Mouse (Mus musculus) megakaryocyte, adult 5-6 weeks (primary cell): ENCODE measurements around the gene 1500009C09Rik. TPM values are rescaled to one million over a fixed set of nuclear protein-coding genes. Genes with fewer than 3 reads are reported as not detected.
"Not testable (repeated sequence)": the region's sequence is repeated elsewhere in the genome, so short reads cannot be mapped to it uniquely, and the experiment has no call there.

ENCODE experiments used
- ATAC-seq: 2 replicates; pipeline ENCODE4 v1.8.0; 2016; ENCODE audit warnings: mild to moderate bottlenecking, inconsistent platforms; ENCODE audit not compliant: poor library complexity, severe bottlenecking
- total RNA-seq, 2 experiments: library from RNA; stranded (forward) in 1 of 2; stranded (reverse) in 1 of 2; fragments of 153-499, 151-499 nt in 1 of 2; fragments of 221-1000, 200-1000 nt in 1 of 2; gene quantifications; 2 replicates each; pipeline versions ENCODE4 v1.2.3 to v1.2.4; 2015 to 2017

Gene 1500009C09Rik
- total RNA-seq, 2 experiments from 2014 or later = not detected

- ATAC-seq = peak; percentile 81
Measured at GRCm38 (mm10) chr15:82218778-82219666, 33.2 kb upstream of the 1500009C09Rik start.

- no peak for ATAC-seq
Measured at GRCm38 (mm10) chr15:82220003-82220675, 32.1 kb upstream of the 1500009C09Rik start.

DNA sequence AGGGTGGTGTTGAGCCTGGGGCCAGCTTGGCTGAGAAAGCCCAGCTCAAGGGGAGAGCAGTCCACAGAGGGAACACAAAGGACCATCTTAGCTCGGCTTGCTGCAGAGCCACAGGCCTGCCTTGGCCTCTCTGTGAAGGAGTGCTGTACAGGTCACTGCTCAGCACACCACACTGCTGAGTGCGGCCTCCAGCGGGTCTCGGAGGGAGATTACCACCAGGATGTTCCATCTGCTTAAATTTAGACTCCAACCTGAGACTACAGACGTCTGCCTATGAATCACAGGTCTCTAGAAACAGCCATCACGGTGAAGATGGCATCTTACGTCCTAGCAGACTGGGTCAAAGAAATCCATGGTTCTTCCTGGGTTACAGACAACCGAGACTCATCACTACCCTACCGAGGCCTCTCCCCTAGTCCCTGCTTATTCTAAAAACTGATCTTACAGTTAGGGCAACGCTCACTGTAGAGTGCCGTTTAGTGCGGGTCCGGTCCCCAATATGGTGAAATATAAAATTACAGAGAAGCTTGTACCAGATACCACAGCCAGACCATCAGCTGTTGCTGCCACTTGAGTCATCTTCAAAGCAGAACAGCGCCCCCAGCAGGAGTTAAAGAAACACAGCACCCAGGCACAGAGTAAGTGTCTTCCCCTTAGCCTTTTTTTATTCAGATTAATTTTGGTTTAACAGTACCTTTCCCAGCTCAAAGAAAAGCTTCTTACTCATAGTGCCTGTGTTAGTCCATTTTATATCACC is 30.9 kb upstream of the 1500009C09Rik start:
- no peak for ATAC-seq

DNA sequence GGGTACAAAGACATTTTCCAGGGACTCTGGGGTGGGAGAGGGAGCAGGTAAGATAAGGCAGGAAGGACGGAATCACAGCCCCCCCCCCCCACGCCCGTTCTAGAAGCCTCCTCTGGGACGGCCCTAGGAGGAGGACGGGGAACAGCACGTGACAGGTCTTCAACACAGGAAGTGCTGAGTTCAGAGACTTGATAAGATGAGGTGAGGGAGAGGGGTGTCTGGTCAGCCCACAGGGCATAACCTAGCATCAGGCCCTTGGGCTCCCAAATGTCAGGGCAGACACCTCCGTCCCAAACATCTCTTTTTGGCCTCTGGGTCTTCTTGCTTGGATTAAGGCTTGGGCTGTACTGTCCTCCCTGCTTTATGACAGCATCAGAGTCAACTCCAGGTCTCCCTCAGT is 28.9 kb upstream of the 1500009C09Rik start:
- no peak for ATAC-seq

DNA sequence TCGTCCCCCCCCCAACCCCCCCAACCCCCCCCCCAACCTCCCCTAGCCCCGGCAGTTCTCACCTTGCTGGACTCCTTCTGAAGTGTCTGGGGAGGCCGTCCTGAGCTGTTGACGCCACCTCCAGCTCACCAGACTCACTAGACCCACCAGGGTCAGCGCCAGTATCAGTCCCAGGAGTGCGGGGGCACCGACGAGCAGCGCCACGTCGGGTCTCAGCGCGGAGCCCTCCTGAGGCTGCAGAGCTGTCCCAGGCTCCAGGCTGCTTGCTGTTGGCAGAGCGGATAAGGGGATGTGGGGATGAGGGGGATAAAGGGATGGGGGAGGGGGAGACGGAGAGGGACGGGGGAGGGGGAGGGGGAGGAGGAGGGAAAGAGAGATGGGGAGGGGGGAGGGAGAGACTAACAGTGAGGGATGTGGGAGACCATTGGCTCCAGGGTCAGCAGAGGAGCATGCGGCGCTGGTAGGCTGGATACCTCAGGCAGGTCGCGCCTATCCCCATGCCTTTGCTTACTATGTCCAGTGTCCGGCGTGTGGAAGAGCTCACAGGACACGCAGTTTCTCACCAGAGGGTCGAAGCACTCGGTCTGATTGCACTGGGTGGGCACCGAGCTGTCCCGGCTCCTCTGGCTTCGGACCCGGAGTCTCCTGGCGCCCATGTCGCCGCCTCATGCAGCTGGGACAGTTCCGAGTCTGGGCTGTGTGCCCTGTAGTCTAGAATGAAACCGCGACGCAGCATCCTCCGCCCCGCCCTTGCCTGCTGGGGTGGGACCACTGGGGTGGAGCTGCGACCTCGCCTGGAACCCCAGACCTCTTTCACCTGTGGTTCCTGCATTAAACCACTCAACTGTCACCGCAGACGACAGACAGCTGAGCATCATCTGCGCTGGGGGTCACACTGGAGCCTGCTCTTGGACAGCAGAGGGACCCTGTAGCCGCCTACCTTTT is 28.3 kb upstream of the 1500009C09Rik start, which contains the start of gene Tnfrsf13c:
Tnfrsf13c (minus strand) TSS at position 713 of the 945 bp plus-strand sequence.
- ATAC-seq = peak; percentile 86

DNA sequence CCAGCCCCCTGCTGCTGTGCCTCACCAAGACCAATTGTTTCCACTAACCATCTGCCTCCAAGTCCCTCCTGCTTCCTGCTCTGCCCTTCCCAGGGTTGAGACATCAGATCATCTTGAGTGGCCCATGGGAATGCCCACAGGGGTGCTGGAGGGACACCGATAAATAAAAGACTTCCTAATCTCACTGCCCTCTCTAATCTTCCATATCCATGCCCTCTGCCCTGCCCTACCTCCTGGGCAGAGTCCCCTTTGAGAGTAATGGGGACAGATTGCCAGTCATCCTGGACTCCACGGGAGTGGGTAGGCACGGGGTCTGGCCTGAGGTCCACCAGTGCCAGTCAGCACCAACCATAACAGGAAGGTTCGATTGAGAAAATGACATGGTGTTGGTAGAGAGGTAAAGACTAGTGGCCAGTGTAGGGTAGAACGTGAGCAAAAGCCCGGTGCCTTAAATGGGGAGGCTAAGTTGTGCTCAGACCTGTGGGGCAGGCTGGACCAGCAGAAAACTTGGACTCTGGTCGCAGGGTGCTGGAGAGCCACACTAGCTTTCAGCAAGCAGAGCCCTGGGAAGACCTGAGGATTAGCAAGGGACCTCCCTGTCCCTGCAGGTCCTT is 27.5 kb upstream of the 1500009C09Rik start:
- ATAC-seq = peak; percentile 25; the same call in 1 of the 2 replicates

DNA sequence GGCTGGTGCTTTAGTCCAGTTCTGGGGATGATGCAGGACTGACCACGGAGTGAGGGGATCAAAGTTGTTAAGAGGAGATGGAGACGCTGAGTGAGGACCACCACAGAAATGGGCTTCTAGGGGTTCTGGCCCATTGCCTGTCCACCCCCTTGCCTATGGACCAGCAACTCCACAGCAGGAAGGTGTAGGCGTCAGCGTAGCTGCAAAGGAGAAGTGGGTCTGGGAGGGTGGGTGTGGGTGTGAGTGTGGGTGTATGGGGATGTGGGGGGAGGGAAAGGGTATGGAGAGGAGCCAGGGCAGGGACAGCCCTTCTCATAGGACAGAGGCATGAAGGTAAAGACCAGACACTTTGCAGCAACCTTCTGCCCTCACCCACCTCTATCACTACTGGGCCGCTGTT is 26.4 kb upstream of the 1500009C09Rik start:
- ATAC-seq = no peak

GRCm38 (mm10) chr15:82229542-82230045 is 22.6 kb upstream of the 1500009C09Rik start:
- no peak for ATAC-seq

DNA sequence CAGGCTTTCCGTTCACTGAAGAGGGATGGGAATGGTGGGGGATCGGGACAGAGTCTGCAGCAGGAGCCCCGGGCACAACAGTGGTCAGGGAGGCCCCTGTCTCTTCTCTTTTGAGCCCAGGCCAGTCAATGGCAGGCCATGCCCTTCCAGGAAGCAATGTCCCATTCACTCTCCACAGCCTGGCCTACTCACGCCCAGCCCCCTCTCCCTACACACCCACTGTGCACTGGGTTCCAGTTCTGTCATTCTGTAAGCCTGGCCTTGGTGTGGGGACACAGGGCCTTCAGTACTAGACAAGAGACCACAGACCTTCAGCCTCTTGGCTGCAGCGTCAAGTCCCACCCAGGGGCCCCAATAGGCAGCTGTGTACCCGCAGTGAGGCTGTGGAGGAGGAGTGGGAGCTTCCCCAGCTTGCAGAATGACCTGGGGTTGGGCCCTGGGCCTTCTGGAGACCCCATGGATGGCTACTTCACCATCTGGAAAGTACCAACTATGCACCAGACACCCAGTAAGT is 22.0 kb upstream of the 1500009C09Rik start:
- ATAC-seq = no peak

- no peak for ATAC-seq
Measured at GRCm38 (mm10) chr15:82231100-82231499, 21.1 kb upstream of the 1500009C09Rik start.

DNA sequence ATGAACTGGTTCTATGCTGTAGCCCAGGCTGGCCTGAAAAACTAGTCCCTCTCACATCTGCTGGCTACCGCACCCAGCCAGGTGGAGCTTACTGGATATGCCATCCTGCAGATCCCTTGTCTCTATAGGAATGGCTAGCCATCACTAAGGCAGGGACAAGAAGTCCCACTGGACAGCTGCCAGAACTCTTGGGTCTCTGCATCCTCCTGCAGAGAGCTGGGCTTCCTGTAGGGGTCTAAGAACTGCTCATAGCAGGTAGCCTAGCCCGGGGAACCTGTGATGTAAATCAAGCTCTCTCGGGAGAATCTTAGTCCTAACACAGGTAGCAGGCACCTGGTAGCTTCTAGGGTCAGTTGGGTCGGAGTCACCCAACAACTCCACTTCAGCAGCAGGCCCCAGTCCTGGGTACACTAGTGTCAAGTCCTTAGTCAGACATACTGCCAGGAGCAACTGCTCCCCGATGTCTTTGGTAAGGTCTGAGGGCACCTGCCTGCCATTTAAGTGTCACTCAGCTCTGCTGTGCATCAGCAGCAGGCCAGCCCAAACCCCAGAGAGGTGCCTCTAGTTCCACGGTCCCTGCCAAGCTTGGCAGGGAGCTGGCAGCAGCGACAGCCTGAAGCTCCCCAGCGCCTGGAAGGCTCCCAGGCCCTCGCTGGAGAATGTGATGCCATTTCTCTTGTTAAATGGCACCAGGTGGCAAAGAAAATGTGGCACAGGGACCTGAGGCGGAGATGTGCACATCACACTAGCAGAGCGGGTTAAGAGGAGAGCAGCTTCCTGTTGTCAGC is 20.4 kb upstream of the 1500009C09Rik start:
- ATAC-seq = no peak

DNA sequence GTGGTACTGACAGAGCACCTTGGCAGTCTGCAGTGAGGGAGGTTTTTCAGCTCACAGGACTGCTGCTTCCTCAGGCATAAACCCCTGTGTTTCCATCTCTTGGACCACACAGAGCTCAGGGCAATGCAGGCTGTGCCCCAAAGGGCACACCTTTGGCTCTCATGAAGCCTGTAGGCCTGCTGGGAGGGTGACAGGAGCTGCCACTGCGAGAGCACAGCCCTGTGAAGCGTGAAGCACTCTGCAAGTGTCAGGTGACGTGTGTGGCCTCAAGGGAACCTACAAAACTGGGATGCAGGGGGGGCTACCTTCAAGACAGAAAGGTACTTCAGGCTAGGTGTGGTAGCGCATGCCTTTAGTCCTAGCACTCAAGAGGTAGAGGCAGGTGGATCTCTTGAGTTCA is 19.5 kb upstream of the 1500009C09Rik start:
- no peak for ATAC-seq

DNA sequence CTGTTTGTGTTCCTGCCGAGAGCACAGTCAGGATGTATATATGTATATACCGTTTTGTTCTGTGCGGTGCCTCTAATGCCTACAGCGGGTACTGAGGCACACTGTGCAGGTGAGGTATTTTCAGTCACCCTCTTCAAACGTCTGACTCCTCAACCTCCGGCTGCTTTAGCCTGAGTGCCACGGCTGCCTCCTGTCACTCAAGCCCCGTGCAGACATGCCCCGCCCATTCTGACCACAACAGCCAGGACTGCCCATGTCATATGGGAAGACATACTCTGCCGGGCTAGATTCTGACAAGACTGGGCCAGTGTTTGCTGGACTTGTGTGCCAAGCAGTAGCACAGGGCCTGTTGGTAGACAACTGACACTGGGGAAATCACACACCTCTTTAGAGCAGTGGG is 16.5 kb upstream of the 1500009C09Rik start:
- ATAC-seq = no peak

DNA sequence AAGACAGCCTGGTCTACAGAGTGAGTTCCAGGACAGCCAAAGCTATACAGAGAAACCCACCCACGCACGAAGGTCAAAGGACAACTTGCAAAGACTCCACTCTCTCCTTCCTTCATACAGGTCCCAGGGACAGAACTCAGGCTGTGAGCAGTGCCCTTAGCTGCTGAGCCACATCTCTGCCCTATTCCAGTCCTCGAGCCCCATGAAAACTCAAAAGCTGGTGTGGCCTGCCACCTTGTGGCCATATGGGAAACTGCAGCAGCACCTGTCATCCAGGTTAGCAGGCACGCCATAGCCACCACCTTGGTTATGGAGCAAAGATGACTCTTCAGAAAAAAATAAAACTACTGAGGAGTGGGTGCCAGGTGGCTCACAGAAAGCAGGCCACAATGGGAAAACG is 15.6 kb upstream of the 1500009C09Rik start:
- ATAC-seq = peak; percentile 97

DNA sequence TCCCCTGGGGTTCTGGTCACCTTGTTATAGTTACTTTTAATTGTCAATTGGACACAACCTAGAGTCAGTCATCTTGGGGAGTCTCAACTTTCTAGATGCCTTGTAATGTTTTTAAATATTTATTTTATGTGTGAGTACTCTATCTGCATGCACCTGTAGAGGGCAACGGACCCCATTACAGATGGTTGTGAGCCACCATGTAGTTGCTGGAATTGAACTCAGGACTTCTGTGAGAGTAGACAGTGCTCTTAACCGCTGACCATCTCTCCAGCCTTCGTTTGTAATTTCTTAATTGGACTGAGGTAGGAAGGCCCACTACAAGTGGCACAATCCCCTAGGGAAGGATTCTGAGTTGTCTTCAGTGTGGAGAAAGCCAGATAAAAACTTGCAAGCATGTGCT is 8.9 kb upstream of the 1500009C09Rik start:
- ATAC-seq = no peak

- ATAC-seq = no peak
Measured at GRCm38 (mm10) chr15:82243742-82244114, 8.5 kb upstream of the 1500009C09Rik start.

DNA sequence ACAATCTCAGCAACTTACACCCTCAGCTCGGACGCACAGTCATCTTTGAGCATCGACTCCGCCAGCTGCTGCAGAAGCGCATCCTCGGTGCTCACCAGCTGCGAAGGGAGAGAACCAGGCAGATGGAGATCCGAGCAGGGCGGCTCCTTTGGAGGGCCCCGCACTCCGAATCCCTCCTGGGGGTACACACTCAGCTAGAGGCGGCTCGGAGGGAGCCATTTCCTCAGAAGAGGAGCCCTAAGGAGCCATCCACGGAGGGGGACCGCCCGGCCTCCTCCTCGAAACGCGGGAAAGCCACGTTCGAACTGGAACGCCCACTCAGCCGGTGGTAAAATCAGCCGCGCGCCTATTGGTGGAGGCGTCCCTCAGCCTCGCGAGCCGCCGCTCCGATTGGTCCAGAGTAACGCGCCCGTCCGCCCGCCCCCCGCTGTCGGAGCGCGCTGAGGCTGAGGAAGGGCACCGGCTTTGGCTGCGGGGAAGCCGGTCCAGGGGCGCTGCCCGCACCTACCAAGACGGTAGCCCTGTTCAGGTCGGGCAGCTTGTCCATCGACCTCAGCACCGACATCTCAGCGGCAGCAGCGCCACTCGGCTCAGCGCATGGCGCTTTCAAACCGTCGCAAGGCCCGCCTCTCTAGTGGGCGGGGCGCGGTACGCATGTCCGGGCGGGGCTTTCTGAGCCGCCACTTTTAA is 7.9 kb upstream of the 1500009C09Rik start, which contains the start of gene Cenpm:
Cenpm (minus strand) TSS at position 634 of the 690 bp plus-strand sequence.
- ATAC-seq = peak; percentile 99

GRCm38 (mm10) chr15:82244805-82245161 is 7.4 kb upstream of the 1500009C09Rik start:
- ATAC-seq = not testable (repeated sequence)
